Mouse (Mus musculus): Measurements from ENCODE around the gene Nos3. TPM values are rescaled to one million over a fixed set of nuclear protein-coding genes. Genes with fewer than 3 reads are reported as not detected.

The Nos3 gene
- 0.12 TPM for polyA plus RNA-seq (2017; shearing (Covaris generic))

GRCm38 (mm10) chr5:24364508-24364907, at the start of gene Nos3:
TSS of gene Nos3 (plus strand) at chr5:24364810.

GRCm38 (mm10) chr5:24351278-24351677, 13.3 kb upstream of the Nos3 start, which contains the start of gene Kcnh2:
TSS of gene Kcnh2 (minus strand) at chr5:24351604.

GRCm38 (mm10) chr5:24391864-24392263, 27.3 kb downstream of the Nos3 start, which contains the start of gene Atg9b:
TSS of gene Atg9b (minus strand) at chr5:24392143.

GRCm38 (mm10) chr5:24393392-24393997, 28.9 kb downstream of the Nos3 start, which contains the start of gene Abcb8:
TSS of gene Abcb8 (plus strand) at chr5:24393663.

GRCm38 (mm10) chr5:24413042-24413693, 48.6 kb downstream of the Nos3 start, which contains the start of gene Asic3:
TSS of gene Asic3 (plus strand) at chr5:24413392.

GRCm38 (mm10) chr5:24423129-24424003, 58.8 kb downstream of the Nos3 start, which contains the start of the genes Cdk5 and Slc4a2:
TSS of gene Cdk5 (minus strand) at chr5:24423530.
TSS of gene Slc4a2 (plus strand) at chr5:24423837.

Other genes with a start within 250 kb of the Nos3 start
- gene Nupl2, start 199.8 kb upstream of the Nos3 start, polyA plus RNA-seq (2017; shearing (Covaris generic)): 3.2 TPM
- gene Kcnh2, start 13.2 kb upstream of the Nos3 start, polyA plus RNA-seq (2017; shearing (Covaris generic)): not detected
- not detected for gene Atg9b, start 27.3 kb downstream of the Nos3 start, polyA plus RNA-seq (2017; shearing (Covaris generic))
- 11.6 TPM for gene Abcb8, start 28.9 kb downstream of the Nos3 start, polyA plus RNA-seq (2017; shearing (Covaris generic))
- not detected for gene Asic3, start 48.6 kb downstream of the Nos3 start, polyA plus RNA-seq (2017; shearing (Covaris generic))
- 55.1 TPM for gene Cdk5, start 58.7 kb downstream of the Nos3 start, polyA plus RNA-seq (2017; shearing (Covaris generic))
- gene Slc4a2, start 59.0 kb downstream of the Nos3 start, polyA plus RNA-seq (2017; shearing (Covaris generic)): 28.7 TPM
- 92.8 TPM for gene Fastk, start 80.5 kb downstream of the Nos3 start, polyA plus RNA-seq (2017; shearing (Covaris generic))
- gene Tmub1, start 83.0 kb downstream of the Nos3 start, polyA plus RNA-seq (2017; shearing (Covaris generic)): 53.9 TPM
- gene Agap3, start 87.4 kb downstream of the Nos3 start, polyA plus RNA-seq (2017; shearing (Covaris generic)): 85.3 TPM
- gene Gbx1, start 162.4 kb downstream of the Nos3 start, polyA plus RNA-seq (2017; shearing (Covaris generic)): not detected
- gene Asb10, start 176.2 kb downstream of the Nos3 start, polyA plus RNA-seq (2017; shearing (Covaris generic)): not detected
- not detected for gene 4931409K22Rik, start 192.0 kb downstream of the Nos3 start, polyA plus RNA-seq (2017; shearing (Covaris generic))
- gene Abcf2, start 212.7 kb downstream of the Nos3 start, polyA plus RNA-seq (2017; shearing (Covaris generic)): 58.7 TPM
- 24.2 TPM for gene Chpf2, start 221.9 kb downstream of the Nos3 start, polyA plus RNA-seq (2017; shearing (Covaris generic))